Mouse (Mus musculus): ENCODE data around the gene Cyp4f17. TPM values are rescaled to one million over a fixed set of nuclear protein-coding genes. Genes with fewer than 3 reads are reported as not detected.
"Not testable (repeated sequence)": the region's sequence is repeated elsewhere in the genome, so short reads cannot be mapped to it uniquely, and the experiment has no call there.

The Cyp4f17 gene
- polyA plus RNA-seq, 1 experiment from 2014 or later, result 4.8 TPM

GRCm38 (mm10) chr17:32521981-32522380, 16.1 kb downstream of the Cyp4f17 start:
- ATAC-seq (ENCODE audit: low FRiP score) (no peak), DNase-seq (ENCODE audit: low spot score, missing footprints) (no peak)
- Histone ChIP-seq H3K4me1 (ENCODE audit: control insufficient read depth, insufficient read depth, low read length) (no peaks in the 10 kb centered on the region), H3K4me3 (ENCODE audit: low read depth, low read length) (no peak overlapping the region), H3K36me3 (ENCODE audit: control insufficient read depth, insufficient read depth, low read length) (no peaks in the 10 kb centered on the region; the same call in 1 of the 2 replicates), H3K4me2 (no peak overlapping the region), H3K9ac (ENCODE audit: low read length) (no peak overlapping the region), H3K9me3 (ENCODE audit: control insufficient read depth, low read length) (no peaks in the 10 kb centered on the region), H3K27ac (ENCODE audit: low read depth, low read length) (no peak overlapping the region), H3K27me3 (ENCODE audit: control insufficient read depth, insufficient read depth, low read length) (no peaks in the 10 kb centered on the region)
- 85% methylated on average over 5 of the region's 5 CpGs for WGBS

- Histone ChIP-seq H3K27ac (ENCODE audit: low read depth, low read length) (no peak overlapping the region), H3K9ac (ENCODE audit: low read length) (no peak overlapping the region), H3K4me1 (ENCODE audit: control insufficient read depth, insufficient read depth, low read length) (no peaks in the 10 kb centered on the region), H3K36me3 (ENCODE audit: control insufficient read depth, insufficient read depth, low read length) (no peaks in the 10 kb centered on the region; the same call in 1 of the 2 replicates), H3K27me3 (ENCODE audit: control insufficient read depth, insufficient read depth, low read length) (no peaks in the 10 kb centered on the region), H3K4me3 (ENCODE audit: low read depth, low read length) (no peak overlapping the region), H3K9me3 (ENCODE audit: control insufficient read depth, low read length) (no peaks in the 10 kb centered on the region), H3K4me2 (no peak overlapping the region)
- 84% methylated on average over 4 of the region's 4 CpGs for WGBS
- no peak for DNase-seq (ENCODE audit: low spot score, missing footprints)
- no peak for ATAC-seq (ENCODE audit: low FRiP score)
These were observed 16.5 kb downstream of the Cyp4f17 start for GRCm38 (mm10) chr17:32522386-32522785.

GRCm38 (mm10) chr17:32522816-32523215, 17.0 kb downstream of the Cyp4f17 start:
- ATAC-seq (ENCODE audit: low FRiP score) (no peak), DNase-seq (ENCODE audit: low spot score, missing footprints) (no peak)
- no peaks in the 10 kb centered on the region for H3K9me3 ChIP-seq (ENCODE audit: control insufficient read depth, low read length)
- no peak overlapping the region for H3K4me2 ChIP-seq
- H3K36me3 ChIP-seq (ENCODE audit: control insufficient read depth, insufficient read depth, low read length), result no peaks in the 10 kb centered on the region; the same call in 1 of the 2 replicates
- H3K27me3 ChIP-seq (ENCODE audit: control insufficient read depth, insufficient read depth, low read length), result no peaks in the 10 kb centered on the region
- H3K4me1 ChIP-seq (ENCODE audit: control insufficient read depth, insufficient read depth, low read length), result no peaks in the 10 kb centered on the region
- no peak overlapping the region for H3K9ac ChIP-seq (ENCODE audit: low read length)
- H3K4me3 ChIP-seq (ENCODE audit: low read depth, low read length), result no peak overlapping the region
- WGBS, result 93% methylated on average over 5 of the region's 5 CpGs
- no peak overlapping the region for H3K27ac ChIP-seq (ENCODE audit: low read depth, low read length)

- Histone ChIP-seq H3K4me1 (ENCODE audit: control insufficient read depth, insufficient read depth, low read length) (0 out of 2 replicates have a peak, but pooled peaks cover 4% of the 10 kb centered on the region), H3K27ac (ENCODE audit: low read depth, low read length) (no peak overlapping the region), H3K36me3 (ENCODE audit: control insufficient read depth, insufficient read depth, low read length) (no peaks in the 10 kb centered on the region; the same call in 1 of the 2 replicates), H3K9me3 (ENCODE audit: control insufficient read depth, low read length) (no peaks in the 10 kb centered on the region), H3K4me3 (ENCODE audit: low read depth, low read length) (no peak overlapping the region), H3K4me2 (no peak overlapping the region), H3K9ac (ENCODE audit: low read length) (no peak overlapping the region), H3K27me3 (ENCODE audit: control insufficient read depth, insufficient read depth, low read length) (no peaks in the 10 kb centered on the region)
- DNase-seq (ENCODE audit: low spot score, missing footprints), result no peak
- ATAC-seq (ENCODE audit: low FRiP score), result no peak
- WGBS, result 92% methylated on average over 11 of the region's 11 CpGs
These were observed 18.0 kb downstream of the Cyp4f17 start for GRCm38 (mm10) chr17:32523895-32524294.

GRCm38 (mm10) chr17:32526341-32526740, 20.5 kb downstream of the Cyp4f17 start:
- not testable (repeated sequence) for ATAC-seq (ENCODE audit: low FRiP score); H3K4me2 ChIP-seq; H3K27me3 ChIP-seq (ENCODE audit: control insufficient read depth, insufficient read depth, low read length); H3K36me3 ChIP-seq (ENCODE audit: control insufficient read depth, insufficient read depth, low read length); H3K4me3 ChIP-seq (ENCODE audit: low read depth, low read length); H3K27ac ChIP-seq (ENCODE audit: low read depth, low read length); H3K4me1 ChIP-seq (ENCODE audit: control insufficient read depth, insufficient read depth, low read length); H3K9ac ChIP-seq (ENCODE audit: low read length); DNase-seq (ENCODE audit: low spot score, missing footprints); H3K9me3 ChIP-seq (ENCODE audit: control insufficient read depth, low read length)
- 97% methylated on average over 1 of the region's 1 CpGs for WGBS

GRCm38 (mm10) chr17:32527748-32528147, 21.9 kb downstream of the Cyp4f17 start:
- Histone ChIP-seq H3K9me3 (ENCODE audit: control insufficient read depth, low read length) (no peaks in the 10 kb centered on the region), H3K4me2 (no peak overlapping the region), H3K4me1 (ENCODE audit: control insufficient read depth, insufficient read depth, low read length) (0 out of 2 replicates have a peak, but pooled peaks cover 4% of the 10 kb centered on the region), H3K27me3 (ENCODE audit: control insufficient read depth, insufficient read depth, low read length) (no peaks in the 10 kb centered on the region), H3K27ac (ENCODE audit: low read depth, low read length) (no peak overlapping the region), H3K36me3 (ENCODE audit: control insufficient read depth, insufficient read depth, low read length) (no peaks in the 10 kb centered on the region; the same call in 1 of the 2 replicates), H3K9ac (ENCODE audit: low read length) (no peak overlapping the region), H3K4me3 (ENCODE audit: low read depth, low read length) (no peak overlapping the region)
- ATAC-seq (ENCODE audit: low FRiP score) (no peak), DNase-seq (ENCODE audit: low spot score, missing footprints) (no peak)
- 88% methylated on average over 11 of the region's 11 CpGs for WGBS

- no peaks in the 10 kb centered on the region; the same call in 1 of the 2 replicates for H3K36me3 ChIP-seq (ENCODE audit: control insufficient read depth, insufficient read depth, low read length)
- peak overlapping the region; percentile 38 for H3K4me2 ChIP-seq
- peak overlapping the region; percentile 15; the same call in 1 of the 2 replicates for H3K4me3 ChIP-seq (ENCODE audit: low read depth, low read length)
- H3K27ac ChIP-seq (ENCODE audit: low read depth, low read length), result no peak overlapping the region
- 14% methylated on average over 26 of the region's 26 CpGs for WGBS
- 0 out of 2 replicates have a peak, but pooled peaks cover 4% of the 10 kb centered on the region for H3K4me1 ChIP-seq (ENCODE audit: control insufficient read depth, insufficient read depth, low read length)
- DNase-seq (ENCODE audit: low spot score, missing footprints) (peak; percentile 98), ATAC-seq (ENCODE audit: low FRiP score) (peak; percentile 73)
- no peaks in the 10 kb centered on the region for H3K27me3 ChIP-seq (ENCODE audit: control insufficient read depth, insufficient read depth, low read length)
- no peaks in the 10 kb centered on the region for H3K9me3 ChIP-seq (ENCODE audit: control insufficient read depth, low read length)
- peak overlapping the region; percentile 28; the same call in 1 of the 2 replicates for H3K9ac ChIP-seq (ENCODE audit: low read length)
These were observed 22.8 kb downstream of the Cyp4f17 start for GRCm38 (mm10) chr17:32528408-32529337.

- not testable (repeated sequence) for H3K9me3 ChIP-seq (ENCODE audit: control insufficient read depth, low read length); H3K36me3 ChIP-seq (ENCODE audit: control insufficient read depth, insufficient read depth, low read length); H3K27me3 ChIP-seq (ENCODE audit: control insufficient read depth, insufficient read depth, low read length); H3K4me3 ChIP-seq (ENCODE audit: low read depth, low read length); ATAC-seq (ENCODE audit: low FRiP score); H3K9ac ChIP-seq (ENCODE audit: low read length); H3K4me2 ChIP-seq; H3K27ac ChIP-seq (ENCODE audit: low read depth, low read length); DNase-seq (ENCODE audit: low spot score, missing footprints); H3K4me1 ChIP-seq (ENCODE audit: control insufficient read depth, insufficient read depth, low read length)
- 52% methylated on average over 4 of the region's 4 CpGs for WGBS
These were observed 26.5 kb downstream of the Cyp4f17 start for GRCm38 (mm10) chr17:32532356-32532755.

GRCm38 (mm10) chr17:32534068-32534467, 28.2 kb downstream of the Cyp4f17 start:
- no peak overlapping the region for H3K4me3 ChIP-seq (ENCODE audit: low read depth, low read length)
- H3K9ac ChIP-seq (ENCODE audit: low read length), result no peak overlapping the region
- no peaks in the 10 kb centered on the region for H3K27me3 ChIP-seq (ENCODE audit: control insufficient read depth, insufficient read depth, low read length)
- H3K36me3 ChIP-seq (ENCODE audit: control insufficient read depth, insufficient read depth, low read length), result no peaks in the 10 kb centered on the region
- DNase-seq (ENCODE audit: low spot score, missing footprints) (no peak), ATAC-seq (ENCODE audit: low FRiP score) (no peak)
- H3K27ac ChIP-seq (ENCODE audit: low read depth, low read length), result no peak overlapping the region
- H3K9me3 ChIP-seq (ENCODE audit: control insufficient read depth, low read length), result no peaks in the 10 kb centered on the region
- H3K4me2 ChIP-seq, result no peak overlapping the region
- H3K4me1 ChIP-seq (ENCODE audit: control insufficient read depth, insufficient read depth, low read length), result no peaks in the 10 kb centered on the region
- 87% methylated on average over 6 of the region's 6 CpGs for WGBS
